Mouse (Mus musculus): ENCODE results near the gene Sox13. TPM values are rescaled to one million over a fixed set of nuclear protein-coding genes. Genes with fewer than 3 reads are reported as not detected.

The Sox13 gene
- polyA plus RNA-seq, 1 experiment from 2014 or later, result 12.3 TPM

- 61% methylated on average over 8 of the region's 8 CpGs for WGBS
- Histone ChIP-seq H3K4me3 (ENCODE audit: low read depth, low read length) (no peak overlapping the region), H3K36me3 (ENCODE audit: control insufficient read depth, insufficient read depth, low read length) (no peaks in the 10 kb centered on the region), H3K27ac (ENCODE audit: low read depth, low read length) (no peak overlapping the region), H3K4me1 (ENCODE audit: control insufficient read depth, insufficient read depth, low read length) (peaks cover 17% of the 10 kb centered on the region), H3K9me3 (ENCODE audit: control insufficient read depth, low read length) (no peaks in the 10 kb centered on the region), H3K9ac (ENCODE audit: low read length) (no peak overlapping the region; the same call in 1 of the 2 replicates), H3K4me2 (ENCODE audit: low read depth) (no peak overlapping the region), H3K27me3 (ENCODE audit: control insufficient read depth, insufficient read depth, low read length) (no peaks in the 10 kb centered on the region)
- no peak for ATAC-seq (ENCODE audit: insufficient read depth, low FRiP score, low TSS enrichment)
- no peak for DNase-seq (ENCODE audit: low spot score)
These were observed 52.1 kb downstream of the Sox13 start for GRCm38 (mm10) chr1:133372113-133372512.

GRCm38 (mm10) chr1:133371431-133371830 is 52.7 kb downstream of the Sox13 start:
- H3K4me2 ChIP-seq (ENCODE audit: low read depth), result no peak overlapping the region
- H3K9me3 ChIP-seq (ENCODE audit: control insufficient read depth, low read length), result no peaks in the 10 kb centered on the region
- H3K36me3 ChIP-seq (ENCODE audit: control insufficient read depth, insufficient read depth, low read length), result no peaks in the 10 kb centered on the region
- ATAC-seq (ENCODE audit: insufficient read depth, low FRiP score, low TSS enrichment), result no peak
- 79% methylated on average over 6 of the region's 6 CpGs for WGBS
- no peak overlapping the region for H3K27ac ChIP-seq (ENCODE audit: low read depth, low read length)
- no peak overlapping the region for H3K4me3 ChIP-seq (ENCODE audit: low read depth, low read length)
- DNase-seq (ENCODE audit: low spot score), result no peak
- H3K4me1 ChIP-seq (ENCODE audit: control insufficient read depth, insufficient read depth, low read length), result peaks cover 17% of the 10 kb centered on the region
- no peak overlapping the region for H3K9ac ChIP-seq (ENCODE audit: low read length)
- no peaks in the 10 kb centered on the region for H3K27me3 ChIP-seq (ENCODE audit: control insufficient read depth, insufficient read depth, low read length)

- Histone ChIP-seq H3K9me3 (ENCODE audit: control insufficient read depth, low read length) (no peaks in the 10 kb centered on the region), H3K4me2 (ENCODE audit: low read depth) (no peak overlapping the region), H3K4me1 (ENCODE audit: control insufficient read depth, insufficient read depth, low read length) (peaks cover 17% of the 10 kb centered on the region), H3K27me3 (ENCODE audit: control insufficient read depth, insufficient read depth, low read length) (no peaks in the 10 kb centered on the region), H3K27ac (ENCODE audit: low read depth, low read length) (no peak overlapping the region), H3K4me3 (ENCODE audit: low read depth, low read length) (no peak overlapping the region), H3K9ac (ENCODE audit: low read length) (no peak overlapping the region), H3K36me3 (ENCODE audit: control insufficient read depth, insufficient read depth, low read length) (no peaks in the 10 kb centered on the region)
- 81% methylated on average over 4 of the region's 4 CpGs for WGBS
- no peak for ATAC-seq (ENCODE audit: insufficient read depth, low FRiP score, low TSS enrichment)
- DNase-seq (ENCODE audit: low spot score), result no peak
These were observed 53.8 kb downstream of the Sox13 start for GRCm38 (mm10) chr1:133370352-133370751.

- Histone ChIP-seq H3K27ac (ENCODE audit: low read depth, low read length) (no peak overlapping the region), H3K4me2 (ENCODE audit: low read depth) (no peak overlapping the region), H3K4me3 (ENCODE audit: low read depth, low read length) (no peak overlapping the region), H3K36me3 (ENCODE audit: control insufficient read depth, insufficient read depth, low read length) (no peaks in the 10 kb centered on the region), H3K4me1 (ENCODE audit: control insufficient read depth, insufficient read depth, low read length) (peaks cover 20% of the 10 kb centered on the region), H3K9ac (ENCODE audit: low read length) (no peak overlapping the region), H3K9me3 (ENCODE audit: control insufficient read depth, low read length) (no peaks in the 10 kb centered on the region), H3K27me3 (ENCODE audit: control insufficient read depth, insufficient read depth, low read length) (peaks cover 15% of the 10 kb centered on the region)
- DNase-seq (ENCODE audit: low spot score) (no peak), ATAC-seq (ENCODE audit: insufficient read depth, low FRiP score, low TSS enrichment) (no peak)
- 61% methylated on average over 10 of the region's 10 CpGs for WGBS
These were observed 55.5 kb downstream of the Sox13 start for GRCm38 (mm10) chr1:133368644-133369043.

- Histone ChIP-seq H3K9ac (ENCODE audit: low read length) (no peak overlapping the region), H3K36me3 (ENCODE audit: control insufficient read depth, insufficient read depth, low read length) (no peaks in the 10 kb centered on the region), H3K27me3 (ENCODE audit: control insufficient read depth, insufficient read depth, low read length) (peaks cover 17% of the 10 kb centered on the region), H3K27ac (ENCODE audit: low read depth, low read length) (no peak overlapping the region), H3K4me2 (ENCODE audit: low read depth) (no peak overlapping the region), H3K9me3 (ENCODE audit: control insufficient read depth, low read length) (no peaks in the 10 kb centered on the region), H3K4me1 (ENCODE audit: control insufficient read depth, insufficient read depth, low read length) (peaks cover 19% of the 10 kb centered on the region), H3K4me3 (ENCODE audit: low read depth, low read length) (no peak overlapping the region)
- WGBS, result 7% methylated on average over 11 of the region's 11 CpGs
- ATAC-seq (ENCODE audit: insufficient read depth, low FRiP score, low TSS enrichment) (no peak), DNase-seq (ENCODE audit: low spot score) (peak; percentile 23)
These were observed 56.3 kb downstream of the Sox13 start for GRCm38 (mm10) chr1:133367606-133368488.

GRCm38 (mm10) chr1:133366951-133367605 is 57.1 kb downstream of the Sox13 start:
- Histone ChIP-seq H3K27me3 (ENCODE audit: control insufficient read depth, insufficient read depth, low read length) (peaks cover 17% of the 10 kb centered on the region), H3K27ac (ENCODE audit: low read depth, low read length) (no peak overlapping the region), H3K9ac (ENCODE audit: low read length) (no peak overlapping the region), H3K4me2 (ENCODE audit: low read depth) (no peak overlapping the region), H3K9me3 (ENCODE audit: control insufficient read depth, low read length) (no peaks in the 10 kb centered on the region), H3K36me3 (ENCODE audit: control insufficient read depth, insufficient read depth, low read length) (no peaks in the 10 kb centered on the region), H3K4me1 (ENCODE audit: control insufficient read depth, insufficient read depth, low read length) (peaks cover 11% of the 10 kb centered on the region; the same call in 1 of the 2 replicates), H3K4me3 (ENCODE audit: low read depth, low read length) (no peak overlapping the region)
- WGBS, result 50% methylated on average over 10 of the region's 10 CpGs
- no peak for ATAC-seq (ENCODE audit: insufficient read depth, low FRiP score, low TSS enrichment)
- no peak for DNase-seq (ENCODE audit: low spot score)

- Histone ChIP-seq H3K4me1 (ENCODE audit: control insufficient read depth, insufficient read depth, low read length) (peaks cover 11% of the 10 kb centered on the region; the same call in 1 of the 2 replicates), H3K27ac (ENCODE audit: low read depth, low read length) (no peak overlapping the region), H3K36me3 (ENCODE audit: control insufficient read depth, insufficient read depth, low read length) (no peaks in the 10 kb centered on the region), H3K9me3 (ENCODE audit: control insufficient read depth, low read length) (no peaks in the 10 kb centered on the region), H3K4me3 (ENCODE audit: low read depth, low read length) (no peak overlapping the region), H3K27me3 (ENCODE audit: control insufficient read depth, insufficient read depth, low read length) (peaks cover 17% of the 10 kb centered on the region), H3K9ac (ENCODE audit: low read length) (no peak overlapping the region), H3K4me2 (ENCODE audit: low read depth) (no peak overlapping the region)
- WGBS, result 59% methylated on average over 2 of the region's 2 CpGs
- DNase-seq (ENCODE audit: low spot score) (no peak), ATAC-seq (ENCODE audit: insufficient read depth, low FRiP score, low TSS enrichment) (no peak)
These were observed 59.3 kb downstream of the Sox13 start for GRCm38 (mm10) chr1:133364890-133365289.

- DNase-seq (ENCODE audit: low spot score), result peak; percentile 32
- peak overlapping the region; percentile 66 for H3K9ac ChIP-seq (ENCODE audit: low read length)
- no peaks in the 10 kb centered on the region for H3K36me3 ChIP-seq (ENCODE audit: control insufficient read depth, insufficient read depth, low read length)
- WGBS, result 2% methylated on average over 27 of the region's 27 CpGs
- no peak overlapping the region for H3K27ac ChIP-seq (ENCODE audit: low read depth, low read length)
- peak overlapping the region; percentile 98 for H3K4me2 ChIP-seq (ENCODE audit: low read depth)
- H3K27me3 ChIP-seq (ENCODE audit: control insufficient read depth, insufficient read depth, low read length), result peaks cover 17% of the 10 kb centered on the region
- no peaks in the 10 kb centered on the region for H3K9me3 ChIP-seq (ENCODE audit: control insufficient read depth, low read length)
- 0 out of 2 replicates have a peak, but pooled peaks have one; percentile 27 for ATAC-seq (ENCODE audit: insufficient read depth, low FRiP score, low TSS enrichment)
- H3K4me1 ChIP-seq (ENCODE audit: control insufficient read depth, insufficient read depth, low read length), result peaks cover 11% of the 10 kb centered on the region; the same call in 1 of the 2 replicates
- peak overlapping the region; percentile 65 for H3K4me3 ChIP-seq (ENCODE audit: low read depth, low read length)
These were observed 60.1 kb downstream of the Sox13 start for GRCm38 (mm10) chr1:133364022-133364630.
